In genomic region chr14:59598260-59598627, GRCm38 (mm10) we compare ENCODE assay signal across 8 mouse cellular contexts. TPM values are rescaled to one million over a fixed set of nuclear protein-coding genes. Genes with fewer than 3 reads are reported as not detected.
A peak's percentile ranks its signal among the peaks of the same experiment; 100 is the strongest.
DNase-seq lines count a peak whose midpoint lies in the region; ATAC-seq lines count a peak whose summit lies in the region.

No protein-coding gene starts in this region.

- 1% methylated on average over 8 of the region's 8 CpGs for WGBS in kidney, embryonic 15.5 days
- WGBS in hindbrain, embryonic 15.5 days, result 4% methylated on average over 8 of the region's 8 CpGs
- 4% methylated on average over 8 of the region's 8 CpGs for WGBS in midbrain, embryonic 14.5 days

- ATAC-seq in kidney, embryonic 15.5 days (replicated peaks; ENCODE audit: low FRiP score), result peak; percentile 50
- peak; percentile 60; the same call in 1 of the 2 replicates for ATAC-seq in hindbrain, embryonic 15.5 days (ENCODE audit: low FRiP score, low read depth)
- ATAC-seq in midbrain, embryonic 14.5 days (ENCODE audit: low FRiP score, low TSS enrichment), result peak; percentile 44

- H3K27ac ChIP-seq in kidney, embryonic 15.5 days, result peak overlapping the region; percentile 68
- H3K27ac ChIP-seq in brown adipose tissue, adult 24 weeks (replicated peaks; ENCODE audit: low read depth, low read length), result peak overlapping the region; percentile 92
- H3K27ac ChIP-seq in hindbrain, embryonic 15.5 days (replicated peaks), result peak overlapping the region; percentile 86
- H3K27ac ChIP-seq in midbrain, embryonic 14.5 days (replicated peaks; ENCODE audit: low read depth, low read length), result peak overlapping the region; percentile 89

- 0 out of 2 replicates have a peak, but pooled peaks cover 9% of the 10 kb centered on the region for H3K27me3 ChIP-seq in kidney, embryonic 15.5 days
- no peaks in the 10 kb centered on the region for H3K27me3 ChIP-seq in hindbrain, embryonic 15.5 days
- no peaks in the 10 kb centered on the region for H3K27me3 ChIP-seq in midbrain, embryonic 14.5 days (ENCODE audit: control insufficient read depth, insufficient read depth, low read length)

- H3K9ac ChIP-seq in kidney, embryonic 15.5 days, result peak overlapping the region; percentile 88
- peak overlapping the region; percentile 85 for H3K9ac ChIP-seq in hindbrain, embryonic 15.5 days
- H3K9ac ChIP-seq in midbrain, embryonic 14.5 days (replicated peaks; ENCODE audit: low read length), result peak overlapping the region; percentile 80

- H3K4me2 ChIP-seq in kidney, embryonic 15.5 days, result peak overlapping the region; percentile 77
- peak overlapping the region; percentile 83 for H3K4me2 ChIP-seq in hindbrain, embryonic 15.5 days
- H3K4me2 ChIP-seq in midbrain, embryonic 14.5 days (ENCODE audit: low read length), result peak overlapping the region; percentile 86

- no peaks in the 10 kb centered on the region for H3K9me3 ChIP-seq in kidney, embryonic 15.5 days (replicated peaks)
- no peaks in the 10 kb centered on the region for H3K9me3 ChIP-seq in hindbrain, embryonic 15.5 days
- H3K9me3 ChIP-seq in midbrain, embryonic 14.5 days (ENCODE audit: control insufficient read depth, low read length), result no peaks in the 10 kb centered on the region

- H3K4me1 ChIP-seq in kidney, embryonic 15.5 days, result peaks cover 11% of the 10 kb centered on the region
- no peaks in the 10 kb centered on the region for H3K4me1 ChIP-seq in brown adipose tissue, adult 24 weeks (ENCODE audit: control insufficient read depth, insufficient read depth, insufficient read length, low read length)
- peaks cover 17% of the 10 kb centered on the region for H3K4me1 ChIP-seq in hindbrain, embryonic 15.5 days (replicated peaks)
- H3K4me1 ChIP-seq in midbrain, embryonic 14.5 days (ENCODE audit: control insufficient read depth, insufficient read depth, low read length), result peaks cover 12% of the 10 kb centered on the region

- peak overlapping the region; percentile 98 for H3K4me3 ChIP-seq in kidney, embryonic 15.5 days (replicated peaks)
- peak overlapping the region; percentile 99 for H3K4me3 ChIP-seq in brown adipose tissue, adult 24 weeks (ENCODE audit: insufficient read depth, low read depth, low read length)
- H3K4me3 ChIP-seq in hindbrain, embryonic 15.5 days, result peak overlapping the region; percentile 89
- peak overlapping the region; percentile 94 for H3K4me3 ChIP-seq in midbrain, embryonic 14.5 days (replicated peaks; ENCODE audit: low read depth, low read length)

- no peak for DNase-seq in kidney, postnatal 10 days
- no peak for DNase-seq in midbrain, embryonic 14.5 days
- no peak for DNase-seq in adrenal gland, postnatal 10 days
- no peak for DNase-seq in kidney, adult 11 months
- no peak for DNase-seq in cerebellum, adult 8-10 months

- H3K36me3 ChIP-seq in kidney, embryonic 15.5 days, result peaks cover 19% of the 10 kb centered on the region; the same call in 1 of the 2 replicates
- peaks cover 7% of the 10 kb centered on the region; the same call in 1 of the 2 replicates for H3K36me3 ChIP-seq in hindbrain, embryonic 15.5 days
- peaks cover 7% of the 10 kb centered on the region; the same call in 1 of the 2 replicates for H3K36me3 ChIP-seq in midbrain, embryonic 14.5 days (ENCODE audit: control insufficient read depth, insufficient read depth, low read length)

RNA-seq across cellular contexts. Expression of gene Cdadc1, which starts 0.5 kb away (rescaled TPM):
- polyA plus RNA-seq in kidney, embryonic 15.5 days (2015; fragmentation: Nextera tagmentation; extraction: Ambion mirVana), result 33.9 and 36.0 TPM in 2 replicates
- 55.5 and 58.1 TPM in 2 replicates for polyA plus RNA-seq in brown adipose tissue, adult 24 weeks (2012; ENCODE audit: insufficient read depth, insufficient read length, missing spikeins)
- polyA plus RNA-seq in hindbrain, embryonic 15.5 days (2015; fragmentation: Nextera tagmentation; extraction: Ambion mirVana), result 30.1 and 32.4 TPM in 2 replicates
- polyA plus RNA-seq in midbrain, embryonic 14.5 days (2014; fragmentation: Nextera tagmentation; extraction: Ambion mirVana), result 31.6 and 39.4 TPM in 2 replicates
- total RNA-seq in adrenal gland, postnatal 10 days (2021), result 10 to 100 TPM; 59.4 to 61.1 TPM

RNA-seq across cellular contexts. Expression of gene Shisa2, which starts 26.9 kb away (rescaled TPM):
- polyA plus RNA-seq in kidney, embryonic 15.5 days (2015; fragmentation: Nextera tagmentation; extraction: Ambion mirVana), result 15.3 and 16.0 TPM in 2 replicates
- polyA plus RNA-seq in brown adipose tissue, adult 24 weeks (2012; ENCODE audit: insufficient read depth, insufficient read length, missing spikeins), result 0.44 and 2.0 TPM in 2 replicates
- 5.4 and 5.6 TPM in 2 replicates for polyA plus RNA-seq in hindbrain, embryonic 15.5 days (2015; fragmentation: Nextera tagmentation; extraction: Ambion mirVana)
- polyA plus RNA-seq in midbrain, embryonic 14.5 days (2014; fragmentation: Nextera tagmentation; extraction: Ambion mirVana), result 4.9 and 5.4 TPM in 2 replicates
- 10 to 100 TPM in 1 of 2 experiments, 1 to 10 TPM in 1; 4.3 to 11.7 TPM for total RNA-seq in adrenal gland, postnatal 10 days (2021)
